Mouse (Mus musculus) fat pad, adult 2 months (tissue): ENCODE results near the gene Cd5.

Source experiments
- DNase-seq: peaks from one replicate; pipeline ENCODE4 v3.0.0-alpha.2; 2011; ENCODE audit warnings: low read depth, low spot score; ENCODE audit errors: extremely low read depth

Gene Cd5

GRCm38 (mm10) chr19:10676656-10677055 lies 62.1 kb downstream of the Cd5 start:
- DNase-seq: no peak

- DNase-seq: no peak
Measured at GRCm38 (mm10) chr19:10673275-10673674, 65.5 kb downstream of the Cd5 start.

- DNase-seq: no peak
Measured at GRCm38 (mm10) chr19:10671854-10672417, 66.9 kb downstream of the Cd5 start.

- no peak for DNase-seq
Measured at GRCm38 (mm10) chr19:10671319-10671718, 67.5 kb downstream of the Cd5 start.
